Mouse (Mus musculus): Measurements from ENCODE around the gene Pdia2. TPM values are rescaled to one million over a fixed set of nuclear protein-coding genes. Genes with fewer than 3 reads are reported as not detected.
A peak's percentile ranks its signal among the peaks of the same experiment; 100 is the strongest.

Gene Pdia2
- polyA plus RNA-seq (2012; ENCODE audit: insufficient read depth, insufficient read length, missing spikeins): not detected in 2 replicates

DNA sequence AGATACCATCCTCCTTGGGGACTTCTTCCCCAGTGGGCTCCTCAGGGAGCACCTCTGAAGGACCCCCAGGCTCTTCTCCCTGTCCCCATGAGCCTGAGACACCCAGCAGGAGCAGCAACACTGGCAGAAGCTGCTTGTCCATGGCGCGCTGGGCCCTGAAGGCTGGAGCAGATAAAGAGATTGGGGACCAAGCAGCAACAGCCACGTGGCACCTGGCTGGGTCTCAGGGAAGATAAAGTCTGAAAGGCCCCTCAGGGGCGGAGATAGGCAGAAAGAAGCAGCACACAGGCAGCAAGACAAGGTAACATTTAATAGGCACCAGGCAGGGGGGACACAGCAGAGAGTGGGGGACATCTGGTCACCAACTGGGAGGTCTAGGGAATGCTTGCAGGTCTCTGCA, at the start of gene Pdia2:
Pdia2 (minus strand) TSS at position 196 of the 400 bp plus-strand sequence.
- H3K4me3 ChIP-seq (ENCODE audit: insufficient read depth, low read depth, low read length): no peak within 1 kb of the TSS
- no peaks in the 10 kb centered on the region for H3K4me1 ChIP-seq (ENCODE audit: control insufficient read depth, insufficient read depth, insufficient read length, low read length)
- no peak within 1 kb of the TSS for H3K27ac ChIP-seq (replicated peaks; ENCODE audit: low read depth, low read length)

GRCm38 (mm10) chr17:26244101-26244841, 45.4 kb upstream of the Pdia2 start, which contains the start of gene Fam234a:
Gene Fam234a (minus strand): TSS chr17:26244242.
- peaks cover 5% of the 10 kb centered on the region for H3K4me1 ChIP-seq (ENCODE audit: control insufficient read depth, insufficient read depth, insufficient read length, low read length)
- peak within 1 kb of the TSS; percentile 80 for H3K4me3 ChIP-seq (ENCODE audit: insufficient read depth, low read depth, low read length)
- H3K27ac ChIP-seq (replicated peaks; ENCODE audit: low read depth, low read length): peak within 1 kb of the TSS; percentile 92

- Histone ChIP-seq H3K4me3 (ENCODE audit: insufficient read depth, low read depth, low read length) (peak overlapping the region; percentile 80), H3K27ac (replicated peaks; ENCODE audit: low read depth, low read length) (peak overlapping the region; percentile 92), H3K4me1 (ENCODE audit: control insufficient read depth, insufficient read depth, insufficient read length, low read length) (peaks cover 5% of the 10 kb centered on the region)
These were observed 44.7 kb upstream of the Pdia2 start for GRCm38 (mm10) chr17:26243471-26244100.

DNA sequence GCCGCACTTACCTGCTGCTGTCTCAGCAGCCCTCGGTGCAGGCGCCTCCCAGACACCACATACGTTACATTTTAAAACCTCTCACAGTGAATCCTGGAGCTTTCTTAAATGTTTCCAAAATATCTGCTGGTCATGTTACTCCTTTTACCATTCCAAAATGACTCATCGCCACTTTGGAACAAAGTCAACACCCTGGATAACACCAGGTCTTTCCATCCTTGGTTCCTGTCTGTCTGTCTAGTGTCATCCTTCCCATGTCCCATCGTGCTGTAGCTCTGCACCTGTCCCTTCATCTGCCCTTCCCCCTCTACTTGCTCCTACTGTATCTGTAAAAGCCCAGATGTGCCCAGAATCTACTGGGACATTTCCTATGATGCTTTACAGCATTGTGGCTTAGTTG, 42.1 kb upstream of the Pdia2 start:
- no peak overlapping the region for H3K4me3 ChIP-seq (ENCODE audit: insufficient read depth, low read depth, low read length)
- H3K4me1 ChIP-seq (ENCODE audit: control insufficient read depth, insufficient read depth, insufficient read length, low read length): peaks cover 5% of the 10 kb centered on the region
- H3K27ac ChIP-seq (replicated peaks; ENCODE audit: low read depth, low read length): no peak overlapping the region

DNA sequence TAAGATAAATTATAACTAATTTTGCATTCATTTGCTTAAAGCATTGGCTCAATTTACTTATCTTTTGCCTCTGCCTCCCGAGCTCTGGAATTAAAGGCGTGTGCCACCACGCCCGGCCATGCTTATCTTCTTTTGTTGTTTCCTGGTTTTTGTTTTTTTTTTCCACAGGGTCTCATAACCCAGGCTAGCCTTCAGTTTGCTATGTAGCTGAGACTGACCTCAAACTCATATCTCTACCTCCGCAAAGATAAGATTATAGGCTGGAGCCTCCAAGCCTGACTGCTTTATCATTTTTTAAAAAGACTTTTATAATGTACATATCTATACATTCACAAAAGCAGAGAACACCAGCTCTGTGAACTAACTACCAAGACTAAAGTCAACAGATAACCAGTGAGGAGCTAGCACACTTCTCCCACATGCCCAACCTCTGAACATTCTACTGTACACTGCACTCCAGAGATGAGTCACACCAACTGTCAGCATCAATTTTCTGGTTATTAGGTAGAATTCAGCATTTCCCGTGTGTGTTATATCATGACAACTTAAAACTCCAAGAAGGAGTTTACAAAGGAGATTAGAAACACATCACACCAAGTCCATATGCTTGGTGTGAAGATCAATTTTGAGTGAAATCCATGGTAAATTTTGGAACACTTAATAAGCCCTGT, 41.4 kb upstream of the Pdia2 start:
- H3K4me1 ChIP-seq (ENCODE audit: control insufficient read depth, insufficient read depth, insufficient read length, low read length): peaks cover 5% of the 10 kb centered on the region
- no peak overlapping the region for H3K27ac ChIP-seq (replicated peaks; ENCODE audit: low read depth, low read length)

GRCm38 (mm10) chr17:26239551-26239950, 40.7 kb upstream of the Pdia2 start:
- Histone ChIP-seq H3K4me3 (ENCODE audit: insufficient read depth, low read depth, low read length) (no peak overlapping the region), H3K27ac (replicated peaks; ENCODE audit: low read depth, low read length) (no peak overlapping the region), H3K4me1 (ENCODE audit: control insufficient read depth, insufficient read depth, insufficient read length, low read length) (peaks cover 7% of the 10 kb centered on the region)

More for the DNA sequence above, 41.4 kb upstream of the Pdia2 start:
- H3K4me3 ChIP-seq (ENCODE audit: insufficient read depth, low read depth, low read length): no peak overlapping the region

DNA sequence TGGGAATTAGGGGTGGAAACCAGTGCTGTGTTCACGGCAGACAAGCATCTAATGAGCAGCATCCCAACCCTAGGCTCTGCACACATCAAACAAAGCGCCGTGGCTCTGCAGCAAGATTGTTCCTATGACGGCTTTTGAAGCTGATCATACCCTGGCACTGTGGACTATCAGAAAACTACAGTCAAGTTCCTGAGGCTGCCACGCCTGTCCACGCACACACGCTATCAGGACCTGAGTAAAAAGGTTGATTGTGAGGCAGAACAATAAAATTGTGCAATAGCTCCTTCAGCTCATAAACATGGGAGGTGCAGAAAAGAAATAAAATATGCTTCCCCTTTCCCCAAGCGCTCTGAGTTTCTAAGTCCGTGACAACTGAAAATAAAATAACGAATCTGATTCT, 38.8 kb upstream of the Pdia2 start:
- Histone ChIP-seq H3K27ac (replicated peaks; ENCODE audit: low read depth, low read length) (no peak overlapping the region), H3K4me3 (ENCODE audit: insufficient read depth, low read depth, low read length) (no peak overlapping the region), H3K4me1 (ENCODE audit: control insufficient read depth, insufficient read depth, insufficient read length, low read length) (peaks cover 7% of the 10 kb centered on the region)

GRCm38 (mm10) chr17:26235077-26235815, 36.4 kb upstream of the Pdia2 start:
- H3K27ac ChIP-seq (replicated peaks; ENCODE audit: low read depth, low read length): peak overlapping the region; percentile 66
- H3K4me3 ChIP-seq (ENCODE audit: insufficient read depth, low read depth, low read length): no peak overlapping the region
- H3K4me1 ChIP-seq (ENCODE audit: control insufficient read depth, insufficient read depth, insufficient read length, low read length): peaks cover 2% of the 10 kb centered on the region; the same call in 1 of the 2 replicates

DNA sequence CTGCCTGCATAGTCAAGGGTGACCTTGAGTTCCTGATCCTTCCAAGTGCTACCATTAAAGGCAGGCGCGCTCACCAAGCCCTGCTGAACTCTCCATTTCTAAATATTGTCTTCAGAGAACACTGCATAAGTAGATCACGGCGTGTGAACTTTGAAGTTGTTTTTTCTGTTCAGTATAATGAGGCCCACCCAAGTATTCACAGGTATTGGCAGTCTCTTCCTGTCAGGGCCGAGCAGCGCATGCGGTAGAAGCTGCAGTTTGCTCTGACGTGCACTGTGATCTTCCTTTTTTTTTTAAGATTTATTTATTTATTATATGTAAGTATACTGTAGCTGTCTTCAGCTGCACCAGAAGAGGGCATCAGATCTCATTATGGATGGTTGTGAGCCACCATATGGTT, 35.5 kb upstream of the Pdia2 start:
- Histone ChIP-seq H3K4me3 (ENCODE audit: insufficient read depth, low read depth, low read length) (no peak overlapping the region), H3K4me1 (ENCODE audit: control insufficient read depth, insufficient read depth, insufficient read length, low read length) (peaks cover 2% of the 10 kb centered on the region; the same call in 1 of the 2 replicates), H3K27ac (replicated peaks; ENCODE audit: low read depth, low read length) (0 out of 2 replicates have a peak overlapping the region, but pooled peaks have one; percentile 15)

- Histone ChIP-seq H3K4me1 (ENCODE audit: control insufficient read depth, insufficient read depth, insufficient read length, low read length) (peaks cover 2% of the 10 kb centered on the region; the same call in 1 of the 2 replicates), H3K27ac (replicated peaks; ENCODE audit: low read depth, low read length) (no peak overlapping the region)
These were observed 34.0 kb upstream of the Pdia2 start for GRCm38 (mm10) chr17:26232863-26233262.

DNA sequence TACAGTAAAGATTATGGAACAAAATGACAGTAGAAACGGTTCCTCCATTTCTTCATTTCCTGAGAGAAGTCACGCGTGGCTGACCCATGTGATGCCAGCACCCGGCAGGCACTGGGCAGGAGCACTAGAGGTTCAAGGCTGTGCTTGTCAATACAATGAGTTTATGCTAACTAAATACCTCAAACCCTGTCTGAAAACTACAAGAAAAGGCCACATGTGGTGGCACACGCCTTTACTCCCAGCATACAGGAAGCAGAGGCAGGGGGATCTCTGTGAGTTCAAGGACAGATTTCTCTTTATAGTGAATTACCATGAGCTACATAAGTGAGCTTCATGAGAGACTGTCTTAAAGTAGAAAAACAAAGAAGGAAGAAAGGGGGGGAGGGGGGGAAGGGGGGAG, 32.3 kb upstream of the Pdia2 start:
- Histone ChIP-seq H3K27ac (replicated peaks; ENCODE audit: low read depth, low read length) (peak overlapping the region; percentile 40), H3K4me3 (ENCODE audit: insufficient read depth, low read depth, low read length) (no peak overlapping the region), H3K4me1 (ENCODE audit: control insufficient read depth, insufficient read depth, insufficient read length, low read length) (peaks cover 2% of the 10 kb centered on the region; the same call in 1 of the 2 replicates)

More at GRCm38 (mm10) chr17:26232863-26233262, 34.0 kb upstream of the Pdia2 start:
- H3K4me3 ChIP-seq (ENCODE audit: insufficient read depth, low read depth, low read length): no peak overlapping the region

DNA sequence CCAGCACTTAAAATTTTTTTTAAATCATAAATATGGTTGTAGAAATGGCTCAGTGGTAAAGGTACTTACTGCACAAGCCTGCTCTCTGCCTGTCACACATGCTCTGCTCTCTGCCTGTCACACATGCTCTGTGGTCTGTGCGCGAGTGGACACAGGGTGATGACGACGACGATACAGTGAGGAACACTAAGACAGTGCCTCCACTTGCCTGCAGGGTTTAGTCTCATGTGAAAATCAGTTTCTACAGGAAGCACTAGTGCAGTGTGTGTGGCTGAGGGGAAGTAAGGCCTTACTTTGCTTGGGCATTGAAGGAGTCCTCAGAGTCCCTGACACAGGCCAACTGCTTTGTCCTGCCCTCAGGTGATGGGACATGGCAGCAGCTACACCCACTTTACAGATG, 30.9 kb upstream of the Pdia2 start:
- H3K4me1 ChIP-seq (ENCODE audit: control insufficient read depth, insufficient read depth, insufficient read length, low read length): peaks cover 4% of the 10 kb centered on the region
- no peak overlapping the region for H3K4me3 ChIP-seq (ENCODE audit: insufficient read depth, low read depth, low read length)

GRCm38 (mm10) chr17:26225150-26225549, 26.3 kb upstream of the Pdia2 start:
- Histone ChIP-seq H3K4me1 (ENCODE audit: control insufficient read depth, insufficient read depth, insufficient read length, low read length) (peaks cover 4% of the 10 kb centered on the region; the same call in 1 of the 2 replicates), H3K27ac (replicated peaks; ENCODE audit: low read depth, low read length) (peak overlapping the region; percentile 80), H3K4me3 (ENCODE audit: insufficient read depth, low read depth, low read length) (no peak overlapping the region)

More for the DNA sequence above, 30.9 kb upstream of the Pdia2 start:
- no peak overlapping the region for H3K27ac ChIP-seq (replicated peaks; ENCODE audit: low read depth, low read length)

- no peak overlapping the region for H3K27ac ChIP-seq (replicated peaks; ENCODE audit: low read depth, low read length)
- H3K4me3 ChIP-seq (ENCODE audit: insufficient read depth, low read depth, low read length): no peak overlapping the region
- H3K4me1 ChIP-seq (ENCODE audit: control insufficient read depth, insufficient read depth, insufficient read length, low read length): peaks cover 4% of the 10 kb centered on the region; the same call in 1 of the 2 replicates
These were observed 22.6 kb upstream of the Pdia2 start for GRCm38 (mm10) chr17:26221508-26221907.
